Mouse (Mus musculus): ENCODE results near the gene Mta1. TPM values are rescaled to one million over a fixed set of nuclear protein-coding genes. Genes with fewer than 3 reads are reported as not detected.

Gene Mta1
- polyA plus RNA-seq, 1 experiment from 2014 or later = 16.3 TPM

DNA sequence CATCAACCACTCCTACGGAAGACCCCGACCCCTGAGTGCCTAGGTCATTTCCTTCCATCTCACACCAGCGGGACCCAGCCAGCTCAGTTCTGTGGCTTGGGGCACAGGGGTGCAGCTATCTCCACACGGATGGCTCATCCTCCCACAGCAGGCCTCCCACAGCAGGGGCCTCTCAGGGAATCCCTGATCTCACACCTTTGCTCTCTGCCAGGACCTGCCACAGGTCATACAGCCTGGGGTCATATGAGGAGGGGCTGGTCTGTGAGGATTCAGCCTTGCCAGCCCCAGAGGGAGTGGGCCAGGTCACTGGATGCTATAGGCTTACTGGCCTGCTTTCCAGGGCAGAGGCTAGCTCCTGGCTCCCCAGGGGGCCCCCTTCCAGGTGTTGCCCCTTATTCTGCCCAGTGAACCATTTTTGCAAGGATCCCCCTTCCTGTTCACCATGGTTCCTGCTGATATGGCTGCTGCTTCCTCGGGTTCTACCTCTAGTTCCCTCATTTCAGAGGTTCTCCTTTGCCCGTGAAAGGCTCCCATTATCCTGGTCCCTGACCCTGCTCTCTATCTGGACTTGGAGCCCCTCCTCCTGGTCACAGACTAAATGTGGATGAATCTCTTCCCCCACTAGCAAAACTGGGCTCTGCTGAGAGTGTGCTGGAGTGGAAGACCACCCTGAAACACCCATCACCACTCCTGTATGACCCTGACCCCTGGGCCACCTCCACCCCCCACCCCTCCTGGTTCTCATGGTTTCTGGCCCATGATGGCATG is 1.6 kb downstream of the Mta1 start:
- no peak for ATAC-seq (ENCODE audit: low FRiP score, low read depth)
- Histone ChIP-seq H3K27ac (replicated peaks) (no peak overlapping the region), H3K4me1 (replicated peaks) (peaks cover 59% of the 10 kb centered on the region)

DNA sequence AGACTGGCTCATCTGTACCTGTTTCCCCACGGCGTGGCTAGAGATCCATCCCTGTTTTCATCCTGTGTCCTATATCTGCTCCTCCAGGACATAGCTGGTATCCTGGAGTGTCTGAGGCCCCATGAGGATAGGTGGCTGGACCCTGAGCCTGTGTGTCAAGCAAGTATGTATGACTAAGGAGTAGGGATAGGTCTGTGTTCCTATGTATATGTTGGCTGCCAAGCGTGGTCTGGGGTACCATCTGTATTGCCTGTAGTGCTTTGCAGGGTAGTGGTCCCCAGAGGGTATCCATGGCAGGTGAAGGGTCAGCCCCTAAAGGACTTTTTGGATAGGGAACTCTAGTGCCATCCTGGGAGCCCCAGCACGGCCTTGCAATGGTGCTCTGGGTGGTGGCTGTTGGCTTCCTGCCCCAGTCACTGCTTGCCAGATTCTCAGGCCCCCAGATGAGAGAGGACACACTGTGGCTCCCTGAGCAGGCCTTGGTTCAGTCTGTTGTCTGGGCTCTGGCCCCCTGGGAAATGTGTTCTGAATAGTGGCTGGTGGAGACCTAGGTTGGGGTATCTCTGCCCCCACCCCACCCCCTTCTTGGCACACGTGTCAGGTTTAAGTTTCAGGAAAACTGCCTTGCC is 2.5 kb downstream of the Mta1 start:
- peak overlapping the region; percentile 85 for H3K4me2 ChIP-seq
- H3K9ac ChIP-seq = no peak overlapping the region
- H3K4me1 ChIP-seq (replicated peaks) = peaks cover 59% of the 10 kb centered on the region
- H3K36me3 ChIP-seq = no peaks in the 10 kb centered on the region
- H3K4me3 ChIP-seq = no peak overlapping the region
- H3K27ac ChIP-seq (replicated peaks) = 0 out of 2 replicates have a peak overlapping the region, but pooled peaks have one; percentile 32
- H3K27me3 ChIP-seq = no peaks in the 10 kb centered on the region
- H3K9me3 ChIP-seq = no peaks in the 10 kb centered on the region
- ATAC-seq (ENCODE audit: low FRiP score, low read depth) = no peak
- 67% methylated on average over 5 of the region's 5 CpGs for WGBS

More for the DNA sequence above, 1.6 kb downstream of the Mta1 start:
- Histone ChIP-seq H3K36me3 (no peaks in the 10 kb centered on the region), H3K9me3 (no peaks in the 10 kb centered on the region), H3K27me3 (no peaks in the 10 kb centered on the region), H3K4me2 (peak overlapping the region; percentile 85), H3K9ac (peak overlapping the region; percentile 100), H3K4me3 (peak overlapping the region; percentile 96)
- WGBS = 26% methylated on average over 6 of the region's 6 CpGs

DNA sequence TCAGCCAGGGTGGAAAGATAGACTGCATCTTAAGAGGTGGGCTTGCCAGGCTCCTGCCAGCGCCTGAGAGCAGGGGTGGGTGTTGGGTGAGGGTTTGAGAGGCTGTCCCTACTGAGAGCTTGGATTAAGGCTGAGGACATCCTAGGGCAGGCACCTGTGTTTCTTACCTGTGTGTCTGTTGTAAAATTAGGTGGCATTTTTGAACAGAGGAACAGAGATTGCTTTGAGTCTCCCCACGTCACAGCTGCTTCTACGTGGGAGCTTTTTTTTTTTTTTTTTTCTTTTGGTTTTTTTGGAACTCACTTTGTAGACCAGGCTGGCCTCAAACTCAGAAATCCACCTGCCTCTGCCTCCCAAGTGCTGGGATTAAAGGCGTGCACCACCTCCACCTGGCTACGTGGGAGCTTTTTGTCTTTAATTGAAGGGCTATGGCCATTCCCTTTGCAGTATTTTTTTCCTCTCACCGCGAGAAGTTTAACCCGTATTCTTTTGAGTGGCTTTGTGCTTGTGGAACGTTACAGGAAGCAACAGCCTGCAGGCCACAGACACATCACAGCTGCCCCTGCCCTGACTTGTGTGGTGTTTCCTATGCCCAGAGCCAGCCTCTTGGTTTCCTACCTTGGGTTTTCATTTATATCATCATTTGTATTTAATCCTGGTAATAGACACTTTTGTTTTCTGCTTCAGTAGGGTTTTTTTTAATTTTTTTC is 3.3 kb downstream of the Mta1 start:
- Histone ChIP-seq H3K27ac (replicated peaks) (0 out of 2 replicates have a peak overlapping the region, but pooled peaks have one; percentile 32), H3K4me3 (no peak overlapping the region), H3K27me3 (no peaks in the 10 kb centered on the region), H3K9me3 (no peaks in the 10 kb centered on the region), H3K36me3 (no peaks in the 10 kb centered on the region), H3K4me2 (no peak overlapping the region), H3K4me1 (replicated peaks) (peaks cover 59% of the 10 kb centered on the region), H3K9ac (no peak overlapping the region)
- no peak for ATAC-seq (ENCODE audit: low FRiP score, low read depth)
- WGBS = 83% methylated on average over 9 of the region's 9 CpGs

DNA sequence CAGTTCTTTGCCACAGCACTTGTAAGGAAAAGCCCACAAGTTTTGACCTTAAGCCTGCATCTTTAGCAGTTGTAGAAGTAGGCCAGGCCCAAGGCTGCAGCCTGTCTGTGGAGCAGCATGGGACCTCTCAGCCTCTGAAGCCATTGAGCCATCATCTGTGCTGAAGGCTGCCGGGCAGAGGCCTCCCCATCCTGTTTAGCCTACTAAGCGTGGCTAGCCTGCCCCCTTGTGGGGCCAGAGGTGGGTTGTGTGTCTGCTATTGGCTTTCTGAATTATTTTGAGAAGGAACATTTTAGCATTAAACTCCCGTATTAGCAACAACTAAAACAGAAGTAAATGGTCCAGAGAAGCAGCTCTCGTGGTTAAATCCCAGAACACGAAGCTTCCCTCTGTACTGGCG is 4.4 kb downstream of the Mta1 start:
- no peaks in the 10 kb centered on the region for H3K9me3 ChIP-seq
- no peak overlapping the region for H3K9ac ChIP-seq
- no peaks in the 10 kb centered on the region for H3K27me3 ChIP-seq
- no peak overlapping the region for H3K4me3 ChIP-seq
- H3K4me1 ChIP-seq (replicated peaks) = peaks cover 55% of the 10 kb centered on the region
- no peak overlapping the region for H3K4me2 ChIP-seq
- H3K27ac ChIP-seq (replicated peaks) = no peak overlapping the region
- WGBS = 64% methylated on average over 6 of the region's 6 CpGs
- H3K36me3 ChIP-seq = no peaks in the 10 kb centered on the region
- ATAC-seq (ENCODE audit: low FRiP score, low read depth) = no peak

DNA sequence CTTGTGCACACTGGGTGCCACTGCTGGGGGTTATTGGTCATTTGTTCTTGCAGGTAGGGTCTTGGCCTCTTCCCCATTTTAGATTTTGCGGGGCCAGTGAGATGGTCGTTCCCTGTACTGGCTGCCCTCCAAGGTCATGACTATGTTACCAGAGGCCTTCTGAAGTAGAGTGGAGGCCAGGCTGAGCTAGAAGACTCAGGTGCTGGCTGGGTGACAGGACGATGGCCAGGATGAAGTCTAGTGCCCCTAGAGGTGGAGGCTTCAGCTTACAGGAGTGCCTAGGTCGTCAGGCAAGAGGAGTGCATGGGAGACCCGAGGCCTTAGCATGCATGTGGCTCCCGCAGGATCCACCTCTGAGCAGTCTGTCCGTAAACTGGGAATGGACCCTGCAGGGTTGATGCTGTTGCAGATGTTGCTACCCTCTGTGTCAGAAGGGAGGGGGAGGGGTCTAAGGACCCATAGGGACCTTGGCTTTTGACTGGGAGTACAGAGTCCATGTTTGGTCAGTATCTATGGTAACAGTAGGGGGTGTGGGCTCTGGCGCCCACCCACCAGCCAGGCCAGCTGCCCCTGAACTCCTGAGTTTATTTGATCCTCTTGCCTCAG is 5.9 kb downstream of the Mta1 start:
- 78% methylated on average over 8 of the region's 8 CpGs for WGBS
- Histone ChIP-seq H3K4me1 (replicated peaks) (peaks cover 50% of the 10 kb centered on the region), H3K9me3 (no peaks in the 10 kb centered on the region)

DNA sequence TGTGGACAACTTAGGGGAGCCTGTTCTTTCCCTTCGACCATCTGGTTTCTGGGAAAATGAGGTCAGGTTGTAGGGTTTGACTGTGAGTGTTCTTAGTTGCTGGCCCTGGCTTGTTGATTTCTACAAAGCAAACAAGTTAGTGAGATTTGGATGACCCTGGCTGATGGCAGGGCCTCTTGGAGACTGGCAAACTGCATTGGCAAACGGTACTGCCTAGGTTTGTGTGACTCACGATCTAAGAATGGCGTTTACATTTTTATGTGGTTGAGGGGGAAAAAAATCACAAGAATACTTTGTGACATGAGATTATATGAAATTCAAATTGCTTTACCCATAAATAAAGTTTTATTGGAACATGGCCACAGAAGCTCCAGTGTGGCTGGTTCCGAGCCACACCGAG is 8.3 kb downstream of the Mta1 start:
- whole genome bisulfite sequencing = 90% methylated on average over 6 of the region's 6 CpGs
- Histone ChIP-seq H3K9me3 (no peaks in the 10 kb centered on the region), H3K4me3 (no peak overlapping the region), H3K36me3 (no peaks in the 10 kb centered on the region), H3K9ac (no peak overlapping the region), H3K27me3 (no peaks in the 10 kb centered on the region), H3K4me1 (replicated peaks) (peaks cover 36% of the 10 kb centered on the region), H3K27ac (replicated peaks) (no peak overlapping the region), H3K4me2 (no peak overlapping the region)
- ATAC-seq (ENCODE audit: low FRiP score, low read depth) = no peak

More for the DNA sequence above, 5.9 kb downstream of the Mta1 start:
- no peak overlapping the region for H3K27ac ChIP-seq (replicated peaks)
- H3K4me2 ChIP-seq = no peak overlapping the region
- ATAC-seq (ENCODE audit: low FRiP score, low read depth) = no peak
- no peak overlapping the region for H3K4me3 ChIP-seq
- no peaks in the 10 kb centered on the region for H3K36me3 ChIP-seq
- no peaks in the 10 kb centered on the region for H3K27me3 ChIP-seq
- H3K9ac ChIP-seq = no peak overlapping the region

DNA sequence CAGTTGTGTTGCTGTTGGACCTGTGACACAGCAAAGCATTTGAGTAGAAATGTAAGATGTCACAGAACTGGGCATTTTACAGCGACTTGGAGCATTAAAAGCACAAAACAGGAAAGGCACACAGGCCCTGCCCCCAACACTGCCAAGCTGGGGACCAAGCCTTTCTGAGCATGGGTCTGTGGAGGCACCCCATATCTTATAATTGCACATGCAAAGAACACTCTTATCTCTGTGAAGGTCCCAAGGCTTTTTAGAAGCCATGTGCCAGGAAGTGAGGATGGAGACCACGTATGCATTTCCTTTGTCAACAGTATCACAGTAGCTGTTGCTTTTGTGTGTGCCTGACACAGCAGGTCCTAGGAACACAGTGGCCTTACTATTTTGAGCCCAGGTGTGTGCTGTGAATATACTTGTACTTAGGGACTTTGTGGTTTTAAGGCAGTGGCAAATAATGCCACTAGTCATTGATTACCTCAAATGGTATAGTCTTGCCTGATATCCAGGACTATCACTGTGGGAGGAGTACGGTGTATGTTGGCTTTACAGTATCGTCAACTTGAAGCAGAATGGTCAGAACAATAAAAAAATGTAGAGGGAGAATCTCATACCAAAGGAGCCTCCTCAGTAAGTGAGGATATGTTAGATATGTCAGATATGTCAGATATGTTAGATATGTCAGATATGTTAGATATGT is 9.5 kb downstream of the Mta1 start:
- no peak overlapping the region for H3K9ac ChIP-seq
- no peaks in the 10 kb centered on the region for H3K9me3 ChIP-seq
- H3K27me3 ChIP-seq = no peaks in the 10 kb centered on the region
- no peak overlapping the region for H3K4me2 ChIP-seq
- no peak for ATAC-seq (ENCODE audit: low FRiP score, low read depth)
- 86% methylated on average over 4 of the region's 4 CpGs for WGBS
- no peak overlapping the region for H3K4me3 ChIP-seq
- H3K4me1 ChIP-seq (replicated peaks) = peaks cover 29% of the 10 kb centered on the region
- no peaks in the 10 kb centered on the region for H3K36me3 ChIP-seq
- no peak overlapping the region for H3K27ac ChIP-seq (replicated peaks)

DNA sequence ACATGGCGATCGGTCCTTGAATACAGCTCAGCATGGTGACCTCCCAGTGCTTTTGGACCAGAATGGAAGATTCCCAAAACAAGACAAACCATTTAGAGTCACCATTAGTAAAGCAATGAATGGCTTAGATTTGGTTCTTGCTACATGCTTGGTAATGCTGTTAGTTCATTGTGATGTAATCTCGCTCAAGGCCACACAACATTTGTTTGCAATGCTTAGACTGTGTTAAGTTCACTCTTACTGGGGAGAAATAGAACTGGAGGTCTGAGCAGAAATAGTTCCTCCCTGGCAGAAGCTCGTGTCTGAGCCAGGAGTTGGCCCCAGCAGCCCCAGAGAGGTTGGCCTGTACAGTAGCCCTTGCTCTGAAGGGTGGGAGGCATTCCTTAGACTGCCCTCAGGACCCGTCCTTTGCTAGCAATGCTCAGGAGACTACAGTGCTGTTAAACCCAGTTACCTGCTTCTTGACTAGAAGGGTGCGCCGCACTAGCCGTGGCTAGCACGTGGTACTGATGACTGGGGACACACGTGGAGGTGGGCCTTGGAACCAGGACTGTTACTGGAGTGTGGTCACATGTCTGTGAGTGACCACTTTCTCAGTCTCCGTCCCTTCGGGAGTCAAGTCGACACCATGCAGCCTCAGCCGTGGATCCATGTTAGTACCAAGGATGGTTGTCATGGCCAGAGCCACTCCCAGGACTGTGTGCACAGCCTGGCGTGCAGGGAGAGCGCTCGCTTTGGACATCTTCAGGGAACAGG is 10.6 kb downstream of the Mta1 start:
- no peak overlapping the region for H3K4me2 ChIP-seq
- no peaks in the 10 kb centered on the region for H3K27me3 ChIP-seq
- 0 out of 2 replicates have a peak, but pooled peaks cover 4% of the 10 kb centered on the region for H3K36me3 ChIP-seq
- no peak overlapping the region for H3K9ac ChIP-seq
- no peak overlapping the region for H3K27ac ChIP-seq (replicated peaks)
- H3K9me3 ChIP-seq = no peaks in the 10 kb centered on the region
- H3K4me1 ChIP-seq (replicated peaks) = peaks cover 21% of the 10 kb centered on the region
- ATAC-seq (ENCODE audit: low FRiP score, low read depth) = no peak
- 88% methylated on average over 17 of the region's 17 CpGs for whole genome bisulfite sequencing
- H3K4me3 ChIP-seq = no peak overlapping the region

DNA sequence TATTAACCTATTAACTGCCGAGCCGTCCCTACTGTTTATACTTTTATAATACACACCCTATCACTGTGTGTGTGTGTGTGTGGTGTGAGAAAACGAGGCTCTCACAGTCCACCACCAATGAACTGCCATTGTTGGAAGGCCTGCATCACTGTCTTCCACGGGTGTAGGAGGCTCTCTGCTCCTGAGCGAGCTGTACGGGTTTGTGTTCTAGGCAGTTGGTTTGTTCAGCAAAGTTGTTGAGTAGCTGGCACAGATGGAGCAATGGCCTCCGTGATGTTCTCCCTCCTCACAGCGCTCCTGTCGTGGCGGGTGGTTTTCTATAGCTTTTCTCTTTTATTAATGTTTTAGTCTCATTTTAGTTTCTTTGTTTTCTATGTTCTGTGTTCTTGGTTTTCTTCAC is 11.7 kb downstream of the Mta1 start:
- Histone ChIP-seq H3K4me2 (no peak overlapping the region), H3K4me1 (replicated peaks) (peaks cover 17% of the 10 kb centered on the region), H3K36me3 (peaks cover 12% of the 10 kb centered on the region), H3K9ac (no peak overlapping the region), H3K27ac (replicated peaks) (no peak overlapping the region), H3K4me3 (no peak overlapping the region), H3K27me3 (no peaks in the 10 kb centered on the region), H3K9me3 (no peaks in the 10 kb centered on the region)
- 79% methylated on average over 10 of the region's 10 CpGs for WGBS
- no peak for ATAC-seq (ENCODE audit: low FRiP score, low read depth)

DNA sequence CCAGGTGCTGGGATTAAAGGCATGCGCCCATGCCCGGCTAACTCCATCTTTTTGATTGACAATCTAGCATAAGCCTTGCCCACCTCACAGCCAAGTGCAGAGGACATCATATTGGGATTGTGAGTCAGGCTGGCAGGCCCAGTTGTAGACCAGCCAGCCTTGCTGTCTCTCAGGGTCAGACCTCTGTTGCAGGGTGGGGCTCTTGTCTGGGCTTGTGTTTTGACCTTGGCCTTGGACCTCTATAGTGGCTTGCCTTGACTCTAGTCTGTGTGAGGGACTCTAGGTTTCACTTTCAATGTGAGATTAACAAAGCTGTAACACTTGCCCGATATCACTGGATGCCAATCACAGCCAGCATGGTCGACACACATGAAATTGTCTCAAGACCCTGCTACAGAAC is 16.1 kb downstream of the Mta1 start:
- H3K36me3 ChIP-seq = peaks cover 29% of the 10 kb centered on the region
- no peak overlapping the region for H3K9ac ChIP-seq
- no peaks in the 10 kb centered on the region for H3K9me3 ChIP-seq
- no peaks in the 10 kb centered on the region for H3K27me3 ChIP-seq
- 92% methylated on average over 4 of the region's 4 CpGs for WGBS
- no peak overlapping the region for H3K4me2 ChIP-seq
- no peak overlapping the region for H3K27ac ChIP-seq (replicated peaks)
- ATAC-seq (ENCODE audit: low FRiP score, low read depth) = no peak
- H3K4me1 ChIP-seq (replicated peaks) = peaks cover 13% of the 10 kb centered on the region; the same call in 1 of the 2 replicates
- no peak overlapping the region for H3K4me3 ChIP-seq
